Mouse (Mus musculus) embryonic facial prominence, embryonic 14.5 days (tissue): ENCODE results near the gene Spcs2. TPM values are rescaled to one million over a fixed set of nuclear protein-coding genes. Genes with fewer than 3 reads are reported as not detected.

Experiments
- ATAC-seq: fragments of 200-750 bp; cut with Nextera tagmentation; 2 replicates; pipeline ENCODE4 v1.8.0; 2017; ENCODE audit warnings: low read depth, moderate number of reproducible peaks, moderate TSS enrichment
- DNase-seq: peaks from one replicate; pipeline ENCODE4 v3.0.0-alpha.2; 2015; ENCODE audit warnings: low spot score
- H3K27ac ChIP-seq: fragments of 300-500 bp; sonication (generic); replicated peaks from 2 replicates; pipeline ENCODE4 v1.5.1; 2014; ENCODE audit warnings: low read depth, mild to moderate bottlenecking, low read length, moderate library complexity
- H3K27me3 ChIP-seq: fragments of 300-500 bp; sonication (generic); replicated peaks from 2 replicates; pipeline ENCODE4 v1.6.1; 2014; ENCODE audit warnings: low read length; ENCODE audit not compliant: control insufficient read depth, insufficient read depth
- H3K36me3 ChIP-seq: fragments of 300-500 bp; sonication (generic); 2 replicates; pipeline ENCODE4 v1.6.1; 2014; ENCODE audit warnings: low read length, mixed read lengths; ENCODE audit not compliant: control insufficient read depth, insufficient read depth
- H3K4me1 ChIP-seq: fragments of 300-500 bp; sonication (generic); 2 replicates; pipeline ENCODE4 v1.6.1; 2014; ENCODE audit warnings: antibody characterized with exemption, low read length; ENCODE audit not compliant: control insufficient read depth, insufficient read depth
- H3K4me2 ChIP-seq: fragments of 300-500 bp; sonication (generic); 2 replicates; pipeline ENCODE4 v1.6.1; 2014; ENCODE audit warnings: low read depth, mild to moderate bottlenecking, low read length, moderate library complexity, mixed read lengths
- H3K4me3 ChIP-seq: fragments of 300-500 bp; sonication (generic); 2 replicates; pipeline ENCODE4 v1.5.1; 2014; ENCODE audit warnings: low read depth, mild to moderate bottlenecking, low read length
- H3K9ac ChIP-seq: fragments of 300-500 bp; sonication (generic); 2 replicates; pipeline ENCODE4 v1.6.1; 2014; ENCODE audit warnings: low read depth, mild to moderate bottlenecking, low read length, moderate library complexity, mixed read lengths
- H3K9me3 ChIP-seq: fragments of 300-500 bp; sonication (generic); 2 replicates; pipeline ENCODE4 v1.6.1; 2016; ENCODE audit warnings: low read length; ENCODE audit not compliant: control insufficient read depth
- WGBS: fragments of 180-500 bp; shearing (Covaris S2); extraction: QIAGEN DNeasy Blood & Tissue Kit; methylation state at CpG from one replicate; pipeline ENCODE4 v1.1.7; 2014; 5-methylcytosine and 5-hydroxymethylcytosine counted together
- polyA plus RNA-seq: library from polyadenylated mRNA; unstranded; fragments of >200 nt; fragmentation: Nextera tagmentation; extraction: Ambion mirVana; gene quantifications from 2 replicates; pipeline ENCODE4 v1.2.1, GENCODE M21; 2014

Spcs2 gene
- polyA plus RNA-seq, 1 experiment from 2014 or later: 303 TPM

GRCm38 (mm10) chr7:99837358-99838071 lies 25.7 kb downstream of the Spcs2 start:
- Histone ChIP-seq H3K36me3 (peaks cover 65% of the 10 kb centered on the region), H3K4me2 (no peak overlapping the region), H3K27me3 (no peaks in the 10 kb centered on the region), H3K9me3 (no peaks in the 10 kb centered on the region), H3K27ac (no peak overlapping the region), H3K4me3 (no peak overlapping the region), H3K9ac (no peak overlapping the region), H3K4me1 (no peaks in the 10 kb centered on the region; the same call in 1 of the 2 replicates)
- ATAC-seq: no peak
- WGBS: 82% methylated on average over 6 of the region's 6 CpGs
- DNase-seq: peak; percentile 17

GRCm38 (mm10) chr7:99836781-99837180 lies 26.5 kb downstream of the Spcs2 start:
- Histone ChIP-seq H3K36me3 (peaks cover 57% of the 10 kb centered on the region), H3K9ac (no peak overlapping the region), H3K4me1 (no peaks in the 10 kb centered on the region; the same call in 1 of the 2 replicates), H3K27ac (no peak overlapping the region), H3K27me3 (no peaks in the 10 kb centered on the region), H3K4me2 (no peak overlapping the region), H3K9me3 (no peaks in the 10 kb centered on the region), H3K4me3 (no peak overlapping the region)
- ATAC-seq (no peak), DNase-seq (peak; percentile 34)
- 52% methylated on average over 4 of the region's 4 CpGs for WGBS

- Histone ChIP-seq H3K27me3 (no peaks in the 10 kb centered on the region), H3K36me3 (peaks cover 34% of the 10 kb centered on the region), H3K9ac (no peak overlapping the region), H3K4me2 (no peak overlapping the region), H3K9me3 (no peaks in the 10 kb centered on the region), H3K4me3 (no peak overlapping the region), H3K27ac (no peak overlapping the region), H3K4me1 (no peaks in the 10 kb centered on the region; the same call in 1 of the 2 replicates)
- DNase-seq: no peak
- ATAC-seq: no peak
- WGBS: 86% methylated on average over 5 of the region's 5 CpGs
Measured at GRCm38 (mm10) chr7:99834314-99834853, 28.9 kb downstream of the Spcs2 start.

- no peaks in the 10 kb centered on the region; the same call in 1 of the 2 replicates for H3K4me1 ChIP-seq
- DNase-seq: no peak
- WGBS: 68% methylated on average over 2 of the region's 2 CpGs
Measured at GRCm38 (mm10) chr7:99833846-99834222, 29.4 kb downstream of the Spcs2 start.

GRCm38 (mm10) chr7:99833115-99833845 lies 30.0 kb downstream of the Spcs2 start:
- H3K27ac ChIP-seq: no peak overlapping the region
- no peak overlapping the region for H3K4me3 ChIP-seq
- no peaks in the 10 kb centered on the region for H3K27me3 ChIP-seq
- H3K36me3 ChIP-seq: peaks cover 23% of the 10 kb centered on the region
- DNase-seq (no peak), ATAC-seq (no peak)
- H3K4me2 ChIP-seq: no peak overlapping the region
- 83% methylated on average over 5 of the region's 5 CpGs for WGBS
- no peak overlapping the region for H3K9ac ChIP-seq
- no peaks in the 10 kb centered on the region for H3K9me3 ChIP-seq
- no peaks in the 10 kb centered on the region; the same call in 1 of the 2 replicates for H3K4me1 ChIP-seq

More at GRCm38 (mm10) chr7:99833846-99834222, 29.4 kb downstream of the Spcs2 start:
- no peaks in the 10 kb centered on the region for H3K27me3 ChIP-seq
- peaks cover 29% of the 10 kb centered on the region for H3K36me3 ChIP-seq
- ATAC-seq: no peak
- H3K9me3 ChIP-seq: no peaks in the 10 kb centered on the region
- no peak overlapping the region for H3K4me3 ChIP-seq
- H3K27ac ChIP-seq: no peak overlapping the region
- no peak overlapping the region for H3K9ac ChIP-seq
- no peak overlapping the region for H3K4me2 ChIP-seq

- no peaks in the 10 kb centered on the region for H3K4me1 ChIP-seq
- ATAC-seq (peak; percentile 99), DNase-seq (peak; percentile 95)
- H3K9ac ChIP-seq: peak within 1 kb of the TSS; percentile 63
- H3K4me2 ChIP-seq: peak within 1 kb of the TSS; percentile 63
- peak within 1 kb of the TSS; percentile 48 for H3K4me3 ChIP-seq
- H3K27ac ChIP-seq: peak within 1 kb of the TSS; percentile 63
- no peaks in the 10 kb centered on the region for H3K9me3 ChIP-seq
- H3K36me3 ChIP-seq: no peaks in the 10 kb centered on the region
- no peaks in the 10 kb centered on the region for H3K27me3 ChIP-seq
- 2% methylated on average over 26 of the region's 26 CpGs for WGBS
Measured at GRCm38 (mm10) chr7:99828083-99828570, 35.1 kb downstream of the Spcs2 start, which contains the start of gene Neu3. Gene Neu3 (minus strand): TSS chr7:99828417.

- no peaks in the 10 kb centered on the region for H3K36me3 ChIP-seq
- no peaks in the 10 kb centered on the region for H3K9me3 ChIP-seq
- H3K4me2 ChIP-seq: no peak overlapping the region
- H3K4me3 ChIP-seq: no peak overlapping the region
- H3K27ac ChIP-seq: no peak overlapping the region
- 69% methylated on average over 6 of the region's 6 CpGs for WGBS
- no peaks in the 10 kb centered on the region for H3K4me1 ChIP-seq
- no peak for DNase-seq
- no peak overlapping the region for H3K9ac ChIP-seq
- H3K27me3 ChIP-seq: no peaks in the 10 kb centered on the region
- no peak for ATAC-seq
Measured at GRCm38 (mm10) chr7:99826096-99826495, 37.2 kb downstream of the Spcs2 start.

- no peak for ATAC-seq
- H3K9me3 ChIP-seq: no peaks in the 10 kb centered on the region
- H3K4me3 ChIP-seq: no peak overlapping the region
- H3K27me3 ChIP-seq: no peaks in the 10 kb centered on the region
- 78% methylated on average over 9 of the region's 9 CpGs for WGBS
- DNase-seq: no peak
- no peak overlapping the region for H3K27ac ChIP-seq
- no peak overlapping the region for H3K9ac ChIP-seq
- H3K4me2 ChIP-seq: no peak overlapping the region
- no peaks in the 10 kb centered on the region for H3K4me1 ChIP-seq
- no peaks in the 10 kb centered on the region for H3K36me3 ChIP-seq
Measured at GRCm38 (mm10) chr7:99825511-99825910, 37.8 kb downstream of the Spcs2 start.
